Mouse (Mus musculus) CH12.LX (cell line): ENCODE results near the gene Abr.

Experiments used
- CTCF ChIP-seq, 2 experiments: IDR thresholded peaks in 1 of 2; conservative IDR thresholded peaks in 1 of 2; 2 replicates each; pipeline ENCODE4 v1.5.1; 2011 to 2012; ENCODE audit warnings: low read depth in 2 of 2, low read length in 2 of 2, improper control_type of control experiment in 1 of 2, inconsistent platforms in 1 of 2, mild to moderate bottlenecking in 1 of 2, moderate library complexity in 1 of 2
- MAX ChIP-seq: IDR thresholded peaks from 2 replicates; pipeline ENCODE4 v1.6.1; 2011; ENCODE audit warnings: low read length, improper control_type of control experiment
- POLR2A ChIP-seq: IDR thresholded peaks from 2 replicates; pipeline ENCODE4 v1.6.1; 2011; ENCODE audit warnings: low read depth, mild to moderate bottlenecking, improper control_type of control experiment, low read length
- UBTF ChIP-seq: IDR thresholded peaks from 2 replicates; pipeline ENCODE4 v1.6.1; 2012; ENCODE audit warnings: low read depth, mild to moderate bottlenecking, inconsistent platforms, low read length, improper control_type of control experiment, moderate library complexity
- ZNF384 ChIP-seq: IDR thresholded peaks from 2 replicates; pipeline ENCODE4 v1.6.1; 2012; ENCODE audit warnings: low read depth, low read length, improper control_type of control experiment, inconsistent platforms

- TF ChIP-seq ZNF384 (no peak), POLR2A (no peak), CTCF (conservative IDR thresholded peaks at IDR 0.05 in 1 of 2, IDR thresholded peaks at IDR 0.05 in 1 of 2; ENCODE audit: low read depth in 2 of 2, low read length in 2 of 2) (no peak), UBTF (no peak), MAX (no peak)
Observed at GRCm38 (mm10) chr11:76547420-76547819, 74.7 kb downstream of the Abr start.
